ENCODE assay signal across 8 mouse cellular contexts in genomic region chr6:59425824-59426533, GRCm38 (mm10). TPM values are rescaled to one million over a fixed set of nuclear protein-coding genes. Genes with fewer than 3 reads are reported as not detected.
DNase-seq lines count a peak whose midpoint lies in the region; ATAC-seq lines count a peak whose summit lies in the region.

Gene Gprin3, minus strand, starts transcription at chr6:59426294.

- peak; percentile 86 for DNase-seq in CD4-positive helper T cell, adult 2 months (ENCODE audit: low read depth, low spot score)
- DNase-seq in c-Kit-positive CD71-positive TER-119-negative erythroid progenitor cells, embryonic 14.5 days (ENCODE audit: low read depth): peak; percentile 1
- DNase-seq in forebrain, embryonic 11.5 days (ENCODE audit: low spot score): peak; percentile 83
- DNase-seq in kidney, postnatal 10 days: peak; percentile 92
- DNase-seq in naive thymus-derived CD4-positive, alpha-beta T cell, adult 2 months (ENCODE audit: low read depth): peak; percentile 76
- peak; percentile 58 to 77 for DNase-seq in spleen, postnatal 4 days (ENCODE audit: low spot score in 2 of 2)

- peak within 1 kb of the TSS; percentile 64 for H3K4me2 ChIP-seq in forebrain, embryonic 11.5 days (ENCODE audit: low read depth, low read length, severe bottlenecking)
- H3K4me2 ChIP-seq in heart, embryonic 15.5 days: peak within 1 kb of the TSS; percentile 86
- peak within 1 kb of the TSS; percentile 63 for H3K4me2 ChIP-seq in liver, embryonic 12.5 days

- H3K27ac ChIP-seq in forebrain, embryonic 11.5 days (ENCODE audit: low read depth, low read length): no peak within 1 kb of the TSS
- peak within 1 kb of the TSS; percentile 79 for H3K27ac ChIP-seq in heart, embryonic 15.5 days
- H3K27ac ChIP-seq in liver, embryonic 12.5 days: no peak within 1 kb of the TSS

- no peaks in the 10 kb centered on the region for H3K4me1 ChIP-seq in forebrain, embryonic 11.5 days (replicated peaks; ENCODE audit: control insufficient read depth, insufficient read depth, low read length)
- peaks cover 8% of the 10 kb centered on the region for H3K4me1 ChIP-seq in heart, embryonic 15.5 days (replicated peaks)
- peaks cover 4% of the 10 kb centered on the region; the same call in 1 of the 2 replicates for H3K4me1 ChIP-seq in liver, embryonic 12.5 days

- no peaks in the 10 kb centered on the region for H3K36me3 ChIP-seq in forebrain, embryonic 11.5 days (ENCODE audit: control insufficient read depth, insufficient read depth, low read length)
- no peaks in the 10 kb centered on the region for H3K36me3 ChIP-seq in heart, embryonic 15.5 days
- no peaks in the 10 kb centered on the region for H3K36me3 ChIP-seq in liver, embryonic 12.5 days

- peak within 1 kb of the TSS; percentile 35 for H3K4me3 ChIP-seq in forebrain, embryonic 11.5 days (ENCODE audit: low read depth, low read length)
- peak within 1 kb of the TSS; percentile 62 for H3K4me3 ChIP-seq in heart, embryonic 15.5 days
- H3K4me3 ChIP-seq in liver, embryonic 12.5 days: peak within 1 kb of the TSS; percentile 46

- peak; percentile 92 for ATAC-seq in forebrain, embryonic 11.5 days (replicated peaks; ENCODE audit: low FRiP score)
- ATAC-seq in heart, embryonic 15.5 days (replicated peaks; ENCODE audit: insufficient number of reproducible peaks, insufficient read depth, low FRiP score, low read depth): peak; percentile 91
- ATAC-seq in liver, embryonic 12.5 days: peak; percentile 80

- H3K27me3 ChIP-seq in forebrain, embryonic 11.5 days (ENCODE audit: control insufficient read depth, insufficient read depth, low read length): no peaks in the 10 kb centered on the region
- no peaks in the 10 kb centered on the region for H3K27me3 ChIP-seq in heart, embryonic 15.5 days
- H3K27me3 ChIP-seq in liver, embryonic 12.5 days (replicated peaks): peaks cover 4% of the 10 kb centered on the region; the same call in 1 of the 2 replicates

- no peaks in the 10 kb centered on the region for H3K9me3 ChIP-seq in forebrain, embryonic 11.5 days (ENCODE audit: control insufficient read depth, low read length)
- H3K9me3 ChIP-seq in heart, embryonic 15.5 days (replicated peaks): no peaks in the 10 kb centered on the region
- no peaks in the 10 kb centered on the region for H3K9me3 ChIP-seq in liver, embryonic 12.5 days (replicated peaks)

- peak within 1 kb of the TSS; percentile 50 for H3K9ac ChIP-seq in forebrain, embryonic 11.5 days (ENCODE audit: low read length)
- peak within 1 kb of the TSS; percentile 69 for H3K9ac ChIP-seq in heart, embryonic 15.5 days
- H3K9ac ChIP-seq in liver, embryonic 12.5 days: 0 out of 2 replicates have a peak within 1 kb of the TSS, but pooled peaks have one; percentile 4

- 8% methylated on average over 34 of the region's 34 CpGs for WGBS in forebrain, embryonic 11.5 days
- 6% methylated on average over 34 of the region's 34 CpGs for WGBS in heart, embryonic 15.5 days
- 9% methylated on average over 34 of the region's 34 CpGs for WGBS in liver, embryonic 12.5 days (ENCODE audit: insufficient replicate concordance)

RNA-seq across cellular contexts. Expression of gene Gprin3, which starts in this region (rescaled TPM):
- polyA plus RNA-seq in forebrain, embryonic 11.5 days (2014; fragmentation: Nextera tagmentation; extraction: Ambion mirVana): 0.12 and 0.16 TPM in 2 replicates
- 3.1 and 4.3 TPM in 2 replicates for polyA plus RNA-seq in heart, embryonic 15.5 days (2015; fragmentation: Nextera tagmentation; extraction: Ambion mirVana)
- polyA plus RNA-seq in liver, embryonic 12.5 days (2016; fragmentation: Nextera tagmentation; extraction: Ambion mirVana): 0.04 and 0.07 TPM in 2 replicates

Comparison
In these comparisons a context has a peak if more than half of its experiments do, and no peak if none do; other contexts are left out.
1. Peak in DNase-seq, ATAC-seq, H3K4me3 ChIP-seq, H3K9ac ChIP-seq and H3K4me2 ChIP-seq in forebrain, embryonic 11.5 days; RNA of the gene not detected or under 1 TPM.
2. Peak in ATAC-seq, H3K4me3 ChIP-seq, H3K9ac ChIP-seq and H3K4me2 ChIP-seq in liver, embryonic 12.5 days; RNA of the gene not detected or under 1 TPM.
3. DNase-seq: peak in every context shown above with its lines; median percentile 92 in kidney, postnatal 10 days; 86 in CD4-positive helper T cell, adult 2 months; 83 in forebrain, embryonic 11.5 days; 76 in naive thymus-derived CD4-positive, alpha-beta T cell, adult 2 months; 68 in spleen, postnatal 4 days; 1 in c-Kit-positive CD71-positive TER-119-negative erythroid progenitor cells, embryonic 14.5 days.
4. H3K9ac ChIP-seq: peak in every context shown above with its lines; median percentile 69 in heart, embryonic 15.5 days; 50 in forebrain, embryonic 11.5 days; 4 in liver, embryonic 12.5 days.